Mouse (Mus musculus): ENCODE data around the gene Ccnb1ip1.
"Not testable (repeated sequence)": the region's sequence is repeated elsewhere in the genome, so short reads cannot be mapped to it uniquely, and the experiment has no call there.

Ccnb1ip1 gene

GRCm38 (mm10) chr14:50807487-50808072 is at the start of gene Ccnb1ip1, which contains the start of gene Parp2:
Gene Ccnb1ip1 (minus strand): TSS chr14:50807732.
Gene Parp2 (plus strand): TSS chr14:50807841.
- peak; percentile 97 for DNase-seq (ENCODE audit: low spot score)

GRCm38 (mm10) chr14:50855788-50856187 is 48.3 kb upstream of the Ccnb1ip1 start:
- no peak for DNase-seq (ENCODE audit: low spot score)

GRCm38 (mm10) chr14:50837236-50837635 is 29.7 kb upstream of the Ccnb1ip1 start:
- no peak for DNase-seq (ENCODE audit: low spot score)

GRCm38 (mm10) chr14:50834435-50834834 is 26.9 kb upstream of the Ccnb1ip1 start:
- no peak for DNase-seq (ENCODE audit: low spot score)

GRCm38 (mm10) chr14:50833964-50834363 is 26.4 kb upstream of the Ccnb1ip1 start:
- DNase-seq (ENCODE audit: low spot score) = no peak

- no peak for DNase-seq (ENCODE audit: low spot score)
Observed at GRCm38 (mm10) chr14:50829878-50830277, 22.3 kb upstream of the Ccnb1ip1 start.

GRCm38 (mm10) chr14:50826579-50826978 is 19.0 kb upstream of the Ccnb1ip1 start:
- DNase-seq (ENCODE audit: low spot score) = no peak

- DNase-seq (ENCODE audit: low spot score) = no peak
Observed at GRCm38 (mm10) chr14:50824219-50824618, 16.7 kb upstream of the Ccnb1ip1 start.

- no peak for DNase-seq (ENCODE audit: low spot score)
Observed at GRCm38 (mm10) chr14:50823240-50823639, 15.7 kb upstream of the Ccnb1ip1 start.

GRCm38 (mm10) chr14:50813060-50813459 is 5.5 kb upstream of the Ccnb1ip1 start:
- no peak for DNase-seq (ENCODE audit: low spot score)

- DNase-seq (ENCODE audit: low spot score) = not testable (repeated sequence)
Observed at GRCm38 (mm10) chr14:50806469-50806868, 1.1 kb downstream of the Ccnb1ip1 start.

- no peak for DNase-seq (ENCODE audit: low spot score)
Observed at GRCm38 (mm10) chr14:50804683-50805082, 2.8 kb downstream of the Ccnb1ip1 start.

- DNase-seq (ENCODE audit: low spot score) = no peak
Observed at GRCm38 (mm10) chr14:50802843-50803562, 4.5 kb downstream of the Ccnb1ip1 start.

- DNase-seq (ENCODE audit: low spot score) = no peak
Observed at GRCm38 (mm10) chr14:50802441-50802840, 5.1 kb downstream of the Ccnb1ip1 start.

GRCm38 (mm10) chr14:50799502-50800259 is 7.9 kb downstream of the Ccnb1ip1 start:
- peak; percentile 25 for DNase-seq (ENCODE audit: low spot score)

- no peak for DNase-seq (ENCODE audit: low spot score)
Observed at GRCm38 (mm10) chr14:50798512-50798911, 9.0 kb downstream of the Ccnb1ip1 start.

GRCm38 (mm10) chr14:50796464-50796863 is 11.1 kb downstream of the Ccnb1ip1 start:
- no peak for DNase-seq (ENCODE audit: low spot score)

- no peak for DNase-seq (ENCODE audit: low spot score)
Observed at GRCm38 (mm10) chr14:50795965-50796364, 11.6 kb downstream of the Ccnb1ip1 start.

GRCm38 (mm10) chr14:50795261-50795935 is 12.1 kb downstream of the Ccnb1ip1 start:
- DNase-seq (ENCODE audit: low spot score) = no peak

GRCm38 (mm10) chr14:50788157-50788556 is 19.4 kb downstream of the Ccnb1ip1 start:
- DNase-seq (ENCODE audit: low spot score) = no peak

GRCm38 (mm10) chr14:50785251-50785637 is 22.3 kb downstream of the Ccnb1ip1 start, which contains the start of gene Ttc5:
Gene Ttc5 (minus strand): TSS chr14:50785519.
- peak; percentile 90 for DNase-seq (ENCODE audit: low spot score)

Measured in urinary bladder, postnatal 25 days (tissue).